Mouse (Mus musculus) lung, postnatal 4 days (tissue): ENCODE measurements around the gene Mcts1.

Source experiments
- DNase-seq, 2 experiments: peaks; one replicate each; pipeline ENCODE4 v3.0.0; 2021

Gene Mcts1

GRCm38 (mm10) chrX:38600177-38600994 is at the start of gene Mcts1:
Gene Mcts1, plus strand, starts transcription at chrX:38600578.
- DNase-seq, result peak; percentile 74 to 82

DNA sequence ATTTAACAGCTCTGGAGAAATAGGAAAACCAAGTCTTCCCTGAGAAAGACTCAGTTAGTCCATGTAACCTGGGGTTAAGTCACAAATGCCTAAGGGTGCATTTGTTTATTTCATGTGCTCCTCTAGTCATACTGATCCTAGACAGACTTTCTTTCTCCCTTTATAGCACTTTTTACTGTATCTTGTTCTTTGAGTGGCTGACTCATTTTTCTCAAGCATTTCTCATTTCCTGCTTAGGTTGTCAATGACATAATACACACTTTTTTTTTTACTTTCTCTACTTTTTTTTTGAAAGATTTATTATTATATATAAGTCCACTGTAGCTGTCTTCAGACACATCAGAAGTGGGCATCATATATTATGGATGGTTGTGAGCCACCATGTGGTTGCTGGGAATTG is 47.1 kb upstream of the Mcts1 start:
- no peak for DNase-seq

DNA sequence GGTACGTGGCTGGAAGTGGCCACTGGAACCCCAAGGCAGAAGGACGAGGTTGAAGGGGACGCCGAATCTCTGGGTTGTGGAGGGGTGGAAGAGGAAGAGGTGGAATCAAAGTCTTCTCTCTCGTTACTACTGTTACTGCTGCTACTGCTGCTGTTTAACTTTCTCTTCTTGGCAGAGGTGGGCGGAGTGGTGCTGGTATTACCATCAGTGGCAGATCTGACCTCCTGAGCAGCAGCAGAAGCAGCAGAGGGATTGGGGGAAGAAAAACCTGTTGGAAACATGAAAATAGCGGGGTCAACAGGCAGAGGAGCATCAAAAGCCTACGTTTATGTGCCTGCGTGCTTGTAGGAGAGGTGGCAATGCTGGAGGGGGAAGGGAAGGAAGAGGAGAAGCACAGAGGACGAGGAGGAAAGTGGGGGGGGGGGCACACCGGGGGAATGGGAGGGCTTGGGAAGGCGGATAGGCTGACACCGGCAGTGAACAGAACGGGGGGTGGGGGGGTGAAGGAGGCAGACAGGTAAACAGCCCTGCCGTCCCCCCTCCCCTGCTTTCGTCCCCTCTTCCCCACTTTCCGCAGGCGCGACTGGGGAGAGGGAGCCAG is 36.3 kb upstream of the Mcts1 start:
- DNase-seq, result peak; percentile 10 to 19

DNA sequence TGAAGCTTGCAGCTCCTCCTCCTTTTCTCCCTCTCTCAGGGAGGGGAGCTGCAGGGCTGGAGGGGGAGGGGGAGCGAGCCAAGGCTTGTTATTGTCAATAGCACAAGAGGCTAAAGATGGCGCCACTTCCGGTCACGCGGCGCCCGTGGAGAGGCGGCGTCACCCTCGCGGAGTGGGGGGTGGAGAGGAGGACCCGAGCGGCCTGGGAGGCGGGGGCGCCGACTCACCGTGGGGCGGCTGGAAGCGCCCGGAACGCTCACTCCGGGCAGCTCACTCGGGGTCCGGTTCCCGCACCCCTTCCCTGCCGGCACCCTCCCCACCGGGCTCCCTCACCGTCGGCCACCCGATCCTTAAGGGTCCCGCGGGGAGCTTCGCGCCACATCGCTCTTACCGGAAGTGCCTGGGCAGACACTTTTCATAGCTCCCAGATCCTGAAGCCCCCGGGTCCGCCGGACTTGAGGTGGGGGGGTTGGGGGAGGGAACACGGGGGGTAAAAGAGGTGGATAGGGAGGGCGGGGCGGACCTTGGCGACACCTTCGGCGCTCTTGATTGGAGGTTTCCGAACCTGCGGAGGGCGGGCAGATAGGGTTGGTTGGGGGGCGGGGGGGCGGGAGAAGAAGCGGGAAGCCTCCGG is 35.7 kb upstream of the Mcts1 start:
- peak; percentile 91 to 94 for DNase-seq

DNA sequence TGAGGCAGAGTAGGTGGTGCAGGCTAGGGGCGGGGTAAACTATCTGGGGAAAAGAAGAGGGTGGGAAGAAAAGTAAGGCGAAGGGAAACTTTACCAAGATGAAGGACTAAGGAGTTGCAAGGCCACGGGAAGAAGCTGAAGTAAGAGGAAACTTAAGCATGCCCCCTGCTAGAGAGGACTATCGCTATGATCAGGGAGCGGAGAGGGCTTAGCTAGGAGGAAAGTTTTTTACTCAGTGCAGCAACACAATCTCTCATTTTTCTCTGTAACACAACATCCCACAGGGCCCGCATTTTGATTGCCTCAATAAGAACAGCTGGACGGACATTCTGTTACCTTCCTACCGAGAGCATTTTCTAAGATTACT is 35.2 kb upstream of the Mcts1 start:
- no peak for DNase-seq

- DNase-seq, result no peak
These were observed 33.7 kb upstream of the Mcts1 start for GRCm38 (mm10) chrX:38566521-38567205.

DNA sequence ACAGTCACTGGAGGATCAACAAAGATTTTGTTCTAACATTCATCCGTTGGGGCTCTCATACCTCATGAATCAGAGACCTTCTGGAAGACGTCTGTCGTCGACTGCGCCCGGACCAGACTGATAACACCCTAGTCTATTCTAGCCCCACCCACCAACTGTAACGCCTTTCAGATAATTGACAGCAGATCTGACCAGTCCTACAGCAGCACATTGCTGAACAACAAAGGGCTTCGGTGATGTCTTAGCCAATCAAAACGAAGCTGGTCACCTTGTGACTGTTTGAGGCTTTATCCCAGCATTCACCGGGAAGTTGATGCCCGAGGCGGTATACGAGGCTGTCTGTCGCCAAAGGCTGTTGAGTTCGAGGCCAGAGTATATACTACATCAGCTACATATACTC is 24.3 kb upstream of the Mcts1 start, which contains the start of gene Cul4b:
Cul4b (minus strand) TSS at position 119 of the 400 bp plus-strand sequence.
- no peak for DNase-seq

DNA sequence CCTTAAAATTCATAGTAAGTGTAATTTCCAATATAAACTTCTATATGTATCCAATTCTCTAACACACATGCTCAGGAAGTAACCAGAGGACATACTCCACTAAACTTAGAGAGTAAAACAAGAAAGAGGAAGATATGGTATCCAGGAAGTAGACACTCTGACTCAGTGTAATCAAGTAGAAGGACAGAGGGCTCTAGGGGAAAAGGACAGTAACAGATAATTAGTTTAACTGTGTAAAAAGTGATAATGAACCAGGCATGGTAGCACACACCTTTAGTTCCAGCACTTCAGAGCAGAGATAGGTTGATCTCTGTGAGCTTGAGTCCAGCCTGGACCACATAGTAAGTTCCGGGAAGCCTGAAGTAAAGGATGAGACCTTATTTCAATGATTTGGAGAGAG is 19.2 kb upstream of the Mcts1 start:
- no peak for DNase-seq

DNA sequence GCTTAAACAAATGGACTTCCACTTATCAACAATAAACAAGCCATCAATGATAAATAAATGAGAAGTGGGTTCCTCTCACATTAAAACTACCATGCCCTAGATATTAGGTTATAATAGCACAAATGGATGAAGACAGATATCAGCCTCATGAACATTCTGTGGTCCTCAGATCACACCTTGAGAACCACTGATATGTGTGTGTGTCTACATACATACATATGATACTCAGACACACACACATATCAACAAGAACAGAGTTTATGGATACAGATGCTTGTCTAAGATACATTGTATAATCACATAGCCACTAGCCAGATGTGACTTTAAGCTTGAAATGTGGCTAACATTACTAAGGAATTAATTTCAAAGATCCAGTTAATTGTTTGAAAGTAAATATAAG is 17.1 kb upstream of the Mcts1 start:
- no peak for DNase-seq

DNA sequence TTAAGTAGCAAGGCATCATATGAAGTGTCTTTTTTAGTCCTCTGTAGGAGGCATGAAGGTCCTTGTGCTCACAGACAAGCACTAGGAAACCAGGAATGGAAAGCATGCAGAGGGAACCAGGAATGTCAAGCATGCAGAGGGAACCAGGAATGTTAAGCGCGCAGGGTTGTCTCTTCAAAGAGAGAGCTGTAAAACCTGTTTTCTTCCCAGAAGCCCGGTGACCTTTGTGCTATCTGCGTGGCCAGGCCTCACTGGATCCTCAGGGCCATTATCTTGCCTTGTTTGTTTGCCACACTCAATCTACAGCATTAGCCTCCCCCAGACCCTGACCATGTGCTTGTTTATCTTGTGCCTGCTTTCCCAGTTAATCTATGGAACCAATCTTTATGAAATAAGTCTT is 10.6 kb upstream of the Mcts1 start:
- DNase-seq, result peak in 1 of 2 experiments; percentile 23

- no peak for DNase-seq
These were observed 8.6 kb upstream of the Mcts1 start for GRCm38 (mm10) chrX:38591749-38592148.

DNA sequence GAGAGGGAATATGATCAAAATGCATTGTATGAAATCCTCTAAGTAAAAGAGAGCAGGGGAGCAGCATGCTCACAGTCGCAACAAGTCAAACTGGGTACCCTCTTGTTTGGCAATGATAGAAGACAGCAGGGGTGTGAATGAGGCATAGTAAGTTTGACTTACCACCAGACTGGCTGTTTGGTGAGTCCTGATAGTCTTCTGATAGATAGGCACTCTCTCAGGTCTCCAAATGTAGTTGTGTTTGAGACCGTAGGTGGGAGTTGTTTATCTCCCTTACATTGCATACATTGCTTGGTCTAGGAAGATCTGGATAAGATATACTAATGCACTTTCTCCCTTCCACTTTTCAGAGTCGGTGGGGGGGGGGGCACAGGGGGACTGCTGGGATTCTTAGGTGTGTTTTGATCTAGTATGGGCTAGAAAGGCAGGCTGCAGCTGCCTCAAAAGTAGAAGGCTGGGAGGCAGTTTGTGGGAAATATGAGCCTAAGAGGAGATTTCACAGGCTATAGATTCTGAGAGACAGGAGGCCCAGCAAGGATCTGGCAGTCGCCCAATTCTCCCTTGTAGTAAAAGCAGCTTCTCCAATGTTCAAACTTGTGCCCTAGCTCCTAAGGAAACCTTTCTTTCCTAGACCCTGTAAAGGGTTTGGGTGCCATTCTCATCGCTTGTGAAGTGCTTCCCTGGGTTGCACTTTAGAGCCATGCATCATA is 7.0 kb upstream of the Mcts1 start:
- DNase-seq, result no peak

- DNase-seq, result peak; percentile 23 to 24
These were observed 604 bp downstream of the Mcts1 start for GRCm38 (mm10) chrX:38600995-38601369.

DNA sequence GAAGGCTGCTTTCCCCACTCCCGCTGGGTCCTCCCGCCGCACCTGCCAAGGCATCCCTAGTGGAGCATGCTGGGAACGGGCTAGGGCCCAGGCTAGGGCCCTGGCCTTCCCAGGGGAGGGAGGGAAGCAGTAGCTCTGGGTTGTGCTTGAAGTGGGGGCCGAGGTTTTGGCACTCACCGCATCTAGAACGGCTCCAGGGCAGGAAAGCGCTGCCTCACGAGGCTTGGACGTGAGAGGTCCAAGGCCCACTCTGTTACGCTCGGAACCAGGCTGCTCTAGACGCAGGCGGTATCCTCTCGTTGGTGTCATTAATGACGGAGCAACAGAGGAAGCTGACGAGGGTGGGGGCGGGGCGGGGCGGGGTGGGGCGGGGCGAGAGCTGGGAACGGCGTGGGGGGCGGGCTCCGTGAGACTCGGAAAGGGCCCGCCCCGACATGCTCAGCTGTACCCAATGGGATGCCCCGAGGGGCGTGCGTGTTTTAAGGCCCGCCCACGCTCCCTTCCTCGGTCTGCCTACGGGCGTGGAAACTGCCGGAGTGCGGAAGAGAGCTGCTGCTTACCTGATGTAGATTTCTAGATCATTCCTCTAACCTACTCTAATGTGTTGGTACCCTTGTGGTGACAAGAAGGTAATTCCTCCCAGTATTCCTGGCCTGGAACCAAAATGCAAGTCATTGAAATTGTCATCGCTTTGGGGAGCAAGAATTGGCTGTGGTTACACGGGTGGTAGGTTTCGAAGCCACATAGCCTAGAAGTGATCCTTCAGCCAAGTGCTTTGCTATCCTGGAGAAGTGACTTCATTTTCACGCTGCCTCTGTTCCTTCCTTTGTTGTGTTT is 34.6 kb downstream of the Mcts1 start, which contains the start of gene C1galt1c1:
C1galt1c1 (minus strand) TSS at position 287 of the 837 bp plus-strand sequence.
- peak; percentile 91 to 94 for DNase-seq

- DNase-seq, result no peak
These were observed 35.2 kb downstream of the Mcts1 start for GRCm38 (mm10) chrX:38635638-38635931.

DNA sequence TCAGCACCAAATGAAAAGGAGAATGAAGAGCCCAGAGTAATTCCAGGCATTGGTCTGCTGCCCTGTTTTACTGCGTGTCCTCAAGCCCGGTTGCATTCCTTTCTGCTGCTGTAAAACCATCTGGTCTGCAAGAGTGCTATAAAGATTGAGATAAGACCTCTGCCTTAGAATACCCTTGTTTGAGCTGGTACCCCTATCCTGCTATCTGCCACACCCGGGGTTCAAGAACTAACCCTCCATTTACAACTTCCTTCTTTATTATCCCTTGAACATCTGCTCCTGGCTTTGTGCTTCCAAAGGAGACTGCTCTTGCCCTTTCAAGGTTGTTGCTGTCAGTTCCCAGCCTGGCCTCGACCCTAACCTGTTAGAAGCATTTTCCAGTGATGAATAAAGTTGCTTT is 41.1 kb downstream of the Mcts1 start:
- no peak for DNase-seq

GRCm38 (mm10) chrX:38642183-38642582 is 41.8 kb downstream of the Mcts1 start:
- no peak for DNase-seq

- DNase-seq, result no peak
These were observed 50.1 kb downstream of the Mcts1 start for GRCm38 (mm10) chrX:38650404-38651039.

DNA sequence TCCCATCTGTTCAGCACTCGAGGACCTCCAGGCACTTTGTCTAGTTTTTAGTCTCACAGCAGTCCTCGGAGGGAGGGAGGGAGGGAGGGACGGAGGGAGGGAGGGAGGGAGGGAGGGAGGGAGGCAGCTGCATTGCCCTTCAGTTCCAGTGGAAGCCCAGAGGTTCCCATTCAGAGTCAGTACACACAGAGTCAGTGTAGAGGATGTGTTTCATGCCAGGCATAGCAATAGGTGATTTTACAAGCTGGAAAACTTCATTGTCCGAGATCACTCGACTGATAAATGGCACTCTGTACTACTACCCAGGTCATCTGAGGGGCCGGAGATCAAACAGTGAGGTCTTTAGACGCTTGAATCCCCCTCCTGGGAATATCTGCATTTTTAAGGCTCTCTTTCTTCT is 50.8 kb downstream of the Mcts1 start:
- no peak for DNase-seq

DNA sequence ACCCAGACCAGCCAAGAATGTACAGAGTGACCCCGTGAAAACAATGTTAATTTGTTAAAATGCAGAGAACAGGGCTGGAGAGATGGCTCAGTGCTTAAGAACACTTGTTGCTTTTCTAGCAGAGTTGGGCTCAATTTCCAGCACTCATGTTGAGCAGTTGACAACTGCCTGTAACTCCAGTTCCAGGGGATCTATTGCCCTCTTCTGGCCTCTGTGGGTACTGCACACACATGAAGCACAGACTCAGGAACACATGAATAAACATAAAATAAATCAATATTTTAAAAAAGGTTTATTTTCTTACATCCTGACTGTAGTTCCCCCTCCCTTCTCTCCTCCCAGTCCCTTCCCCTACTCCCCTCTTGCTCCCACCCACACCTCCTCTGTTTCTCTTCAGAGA is 52.8 kb downstream of the Mcts1 start:
- no peak for DNase-seq

- no peak for DNase-seq
These were observed 54.3 kb downstream of the Mcts1 start for GRCm38 (mm10) chrX:38654681-38655080.
